Mouse (Mus musculus) left cerebral cortex, adult 2 months (tissue): ENCODE data around the gene B4galnt2. TPM values are rescaled to one million over a fixed set of nuclear protein-coding genes. Genes with fewer than 3 reads are reported as not detected.
A peak's percentile ranks its signal among the peaks of the same experiment; 100 is the strongest.
"Not testable (repeated sequence)": the region's sequence is repeated elsewhere in the genome, so short reads cannot be mapped to it uniquely, and the experiment has no call there.

ENCODE experiments used
- DNase-seq, 2 experiments: peaks; one replicate each; pipeline ENCODE4 v3.0.0; 2021 to 2022; ENCODE audit warnings: low spot score in 2 of 2, mixed read lengths in 1 of 2; ENCODE audit errors: extremely low spot score in 1 of 2
- H3K27ac ChIP-seq: fragments of 200-600 bp; 2 replicates; pipeline ENCODE4 v1.8.1; 2022
- H3K4me3 ChIP-seq: fragments of 200-600 bp; 2 replicates; pipeline ENCODE4 v1.8.1; 2022
- CTCF ChIP-seq: fragments of 200-600 bp; IDR thresholded peaks from 2 replicates; pipeline ENCODE4 v1.8.1; 2022; ENCODE audit warnings: antibody characterized with exemption, mild to moderate bottlenecking, moderate library complexity
- intact Hi-C: fragments of 180-260 bp; cut with DNase I; formaldehyde crosslinking; loops from one replicate; pipeline ENCODE4 v1.15.1; 2025
- total RNA-seq, 2 experiments: library from RNA; stranded (reverse); gene quantifications; 2 replicates each; pipeline ENCODE4 v1.2.3; 2021

The B4galnt2 gene
- total RNA-seq, 2 experiments from 2014 or later, result not detected

DNA sequence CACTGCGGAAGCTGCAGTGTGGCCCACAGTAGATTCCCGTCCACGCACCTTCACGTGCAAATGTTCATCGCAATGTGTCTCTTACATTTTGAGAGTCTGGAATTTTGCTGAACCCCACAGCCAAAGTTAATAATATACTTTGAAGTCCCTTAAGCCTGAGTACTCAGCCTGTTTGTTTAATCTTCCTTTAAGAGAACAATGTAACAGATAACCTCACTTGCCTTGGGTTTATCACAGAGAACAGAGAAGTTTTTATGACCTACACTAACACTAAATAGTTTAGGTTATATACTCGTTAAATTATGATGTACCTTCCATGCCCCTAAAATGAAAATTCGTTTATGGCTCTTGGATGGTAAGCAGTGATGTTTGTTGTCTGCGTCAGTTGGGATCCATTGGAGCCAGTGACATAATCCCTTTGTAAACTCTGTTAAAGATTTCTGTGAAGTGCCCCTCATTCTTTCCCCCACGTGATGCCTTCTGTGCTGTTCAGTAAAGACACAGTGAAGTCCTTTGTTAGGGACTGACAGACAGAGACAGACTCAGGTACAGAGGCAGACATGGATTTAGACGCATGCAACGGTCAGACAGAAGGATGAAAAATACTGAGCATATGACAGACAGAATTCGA, 7.4 kb upstream of the B4galnt2 start:
- intact Hi-C loops, result no loop called here
- no peak overlapping the region for H3K27ac ChIP-seq
- no peak for TF ChIP-seq CTCF

DNA sequence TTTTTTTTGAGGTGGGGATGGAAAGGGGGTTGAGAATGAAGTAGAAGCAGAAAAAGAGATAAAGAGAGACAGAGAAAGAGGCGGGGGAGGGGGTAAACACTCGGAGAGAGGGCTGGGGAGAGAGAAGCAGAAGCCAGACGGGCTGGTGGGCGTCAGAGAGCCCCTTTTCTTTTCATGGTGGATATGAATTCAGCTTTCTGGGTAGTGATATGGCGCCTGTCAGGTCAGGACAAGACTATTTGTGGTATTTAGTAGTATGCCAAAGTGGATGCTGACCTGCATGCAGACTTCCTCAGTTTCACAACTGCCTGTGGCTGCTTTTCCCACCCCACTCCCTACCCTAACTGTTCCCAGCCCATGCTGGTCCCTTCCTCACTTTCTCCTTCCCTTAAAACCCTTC, 1.7 kb upstream of the B4galnt2 start:
- intact Hi-C loops, result loop anchor here (5.0 kb wide), 1 partner anchor 86 kb away; no protein-coding TSS in a partner anchor
- H3K27ac ChIP-seq, result no peak overlapping the region
- no peak for TF ChIP-seq CTCF
- H3K4me3 ChIP-seq, result no peak overlapping the region
- DNase-seq, result no peak

More for the DNA sequence above, 7.4 kb upstream of the B4galnt2 start:
- no peak overlapping the region for H3K4me3 ChIP-seq
- no peak for DNase-seq

DNA sequence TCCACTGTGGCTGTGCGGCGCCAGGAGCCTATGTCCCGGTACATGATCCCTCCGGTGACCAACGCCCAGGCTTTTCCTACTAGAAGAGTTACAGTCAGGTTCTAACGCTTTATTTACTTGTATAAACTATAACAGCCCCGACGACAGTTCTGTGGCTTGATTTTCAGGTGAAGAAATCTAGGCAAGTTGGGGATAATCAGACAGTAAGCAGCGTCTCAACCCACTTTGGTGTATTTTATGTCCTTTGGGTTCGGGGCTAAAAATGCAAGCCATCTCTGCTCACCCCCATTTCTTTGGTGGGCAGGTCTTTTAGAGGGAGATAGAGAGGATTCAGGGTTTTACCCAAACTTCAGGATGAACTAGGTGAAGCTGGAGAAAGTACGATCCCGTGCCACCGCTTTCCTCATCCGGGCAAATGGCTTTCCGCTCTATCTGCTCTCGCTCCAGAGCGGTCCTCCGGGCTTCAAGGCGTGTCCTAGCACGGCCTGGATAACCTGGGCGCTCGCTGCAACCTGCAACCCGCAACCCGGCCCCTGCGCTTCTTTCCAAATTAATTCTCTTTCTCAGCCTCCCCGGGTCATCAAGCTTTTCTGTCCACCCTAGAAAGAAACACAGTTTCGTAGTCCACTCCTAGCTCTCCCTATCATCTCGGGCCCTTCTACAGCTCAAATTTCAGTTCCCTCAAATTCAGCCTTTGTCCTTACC, 467 bp upstream of the B4galnt2 start:
- no peak overlapping the region for H3K27ac ChIP-seq
- TF ChIP-seq CTCF, result no peak
- no peak overlapping the region for H3K4me3 ChIP-seq
- intact Hi-C loops, result loop anchor here (5.0 kb wide), 1 partner anchor 87 kb away; no protein-coding TSS in a partner anchor
- no peak for DNase-seq

DNA sequence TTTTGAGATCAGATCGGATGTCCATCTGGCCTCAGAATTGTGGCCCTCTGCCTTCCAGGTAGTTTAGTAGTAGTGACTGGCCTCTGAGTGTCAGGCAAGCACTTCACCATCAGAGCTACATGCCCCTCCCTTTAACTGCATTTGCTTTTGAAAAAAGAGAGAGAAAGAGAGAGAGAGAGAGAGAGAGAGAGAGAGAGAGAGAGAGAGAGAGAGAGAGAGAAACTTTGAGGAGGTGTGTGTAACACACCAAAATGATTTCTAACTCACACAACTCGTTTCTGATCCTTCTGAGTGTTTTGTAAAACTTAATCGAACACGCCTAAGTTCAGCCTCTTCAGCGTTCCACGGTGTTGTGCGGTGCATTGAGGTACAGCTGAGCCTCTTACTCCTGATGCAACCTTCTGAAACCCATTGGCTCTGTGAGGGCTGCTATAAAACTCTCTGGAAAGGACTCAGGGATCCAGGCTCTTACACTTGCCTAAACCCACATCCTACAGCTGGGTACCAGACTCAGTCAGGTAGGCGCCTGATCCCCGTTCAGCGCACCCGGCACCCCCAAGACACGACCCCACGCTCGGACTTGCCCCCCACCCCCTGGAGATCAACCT, 628 bp downstream of the B4galnt2 start:
- no peak for TF ChIP-seq CTCF
- Histone ChIP-seq H3K4me3 (no peak overlapping the region), H3K27ac (no peak overlapping the region)
- no peak for DNase-seq
- intact Hi-C loops, result no loop called here

DNA sequence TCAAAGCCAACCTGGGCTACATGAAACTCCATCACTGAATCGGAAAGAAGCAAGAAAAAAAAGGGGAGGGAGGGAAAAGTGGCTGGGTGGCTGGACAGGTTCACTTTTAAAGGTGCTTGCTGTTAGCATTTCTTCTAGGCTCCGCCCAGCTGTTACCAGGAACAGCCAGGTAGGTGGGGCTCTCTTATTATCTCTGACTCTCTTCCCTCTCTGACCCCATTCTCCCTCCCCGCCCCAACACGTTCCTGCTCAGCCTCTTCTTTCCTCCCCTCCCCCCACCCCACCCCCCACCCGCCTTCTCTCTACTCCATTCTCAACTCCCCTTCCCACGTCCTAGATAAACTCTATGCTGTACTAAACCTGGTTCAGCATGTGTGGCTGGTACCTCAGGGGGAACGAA, 3.1 kb downstream of the B4galnt2 start:
- DNase-seq, result no peak
- Histone ChIP-seq H3K4me3 (no peak overlapping the region), H3K27ac (no peak overlapping the region)
- intact Hi-C loops, result no loop called here
- TF ChIP-seq CTCF, result no peak

DNA sequence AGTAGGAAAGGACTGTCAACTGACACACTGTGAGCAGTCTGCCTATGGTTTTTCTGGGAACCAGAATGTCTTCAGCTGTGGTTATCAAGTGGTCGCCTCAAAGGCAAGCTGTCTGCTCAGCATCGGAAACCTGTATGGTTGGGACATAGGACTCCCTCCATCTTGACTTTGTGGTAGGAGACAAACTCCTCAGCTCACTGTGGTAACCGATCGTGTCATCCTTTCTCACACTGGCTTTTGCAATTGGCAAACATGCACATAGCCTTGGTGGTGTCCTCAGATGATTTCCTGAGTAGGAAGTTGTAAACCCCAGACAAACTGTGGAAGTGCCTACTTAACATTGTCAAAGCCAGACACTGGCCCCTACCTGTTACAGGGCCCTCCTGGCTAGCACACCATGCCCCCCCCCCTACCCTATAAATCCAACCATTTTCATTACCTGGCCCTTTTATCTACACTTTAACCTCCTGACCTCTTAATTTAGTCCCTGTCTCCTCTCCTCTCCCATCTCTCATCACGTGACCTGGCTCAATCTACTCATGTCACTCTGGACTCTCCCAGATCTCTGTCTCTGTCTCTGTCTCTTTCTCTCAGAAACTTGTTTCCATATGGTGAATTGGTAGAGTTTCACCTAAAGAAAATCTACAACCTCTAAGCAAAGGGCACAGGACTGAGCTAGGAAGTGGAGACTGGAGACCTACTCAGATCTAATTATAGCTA, 6.7 kb downstream of the B4galnt2 start:
- no peak for DNase-seq
- intact Hi-C loops, result no loop called here
- TF ChIP-seq CTCF, result no peak
- Histone ChIP-seq H3K4me3 (no peak overlapping the region), H3K27ac (no peak overlapping the region)

DNA sequence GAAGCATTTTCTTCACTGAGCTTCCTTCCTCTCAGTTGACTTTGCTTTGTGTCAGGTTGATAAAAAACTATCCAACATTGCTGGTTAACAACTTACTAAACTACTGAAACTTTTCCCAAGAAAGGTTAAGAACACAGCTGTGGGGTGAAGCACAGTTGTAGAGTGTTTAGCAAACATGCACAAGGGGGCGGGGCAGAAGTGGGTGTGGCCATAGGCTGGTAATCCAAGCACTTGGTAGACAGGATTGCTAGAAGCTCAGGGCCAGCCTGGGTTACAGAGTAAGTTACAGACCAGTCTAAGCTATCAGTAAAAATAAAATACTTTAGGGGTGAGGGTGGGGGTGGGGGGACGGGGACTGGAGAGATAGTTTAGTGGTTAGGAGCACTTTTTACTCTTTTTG, 10.4 kb downstream of the B4galnt2 start:
- no peak for TF ChIP-seq CTCF
- DNase-seq, result no peak
- Histone ChIP-seq H3K27ac (no peak overlapping the region), H3K4me3 (no peak overlapping the region)
- intact Hi-C loops, result no loop called here

DNA sequence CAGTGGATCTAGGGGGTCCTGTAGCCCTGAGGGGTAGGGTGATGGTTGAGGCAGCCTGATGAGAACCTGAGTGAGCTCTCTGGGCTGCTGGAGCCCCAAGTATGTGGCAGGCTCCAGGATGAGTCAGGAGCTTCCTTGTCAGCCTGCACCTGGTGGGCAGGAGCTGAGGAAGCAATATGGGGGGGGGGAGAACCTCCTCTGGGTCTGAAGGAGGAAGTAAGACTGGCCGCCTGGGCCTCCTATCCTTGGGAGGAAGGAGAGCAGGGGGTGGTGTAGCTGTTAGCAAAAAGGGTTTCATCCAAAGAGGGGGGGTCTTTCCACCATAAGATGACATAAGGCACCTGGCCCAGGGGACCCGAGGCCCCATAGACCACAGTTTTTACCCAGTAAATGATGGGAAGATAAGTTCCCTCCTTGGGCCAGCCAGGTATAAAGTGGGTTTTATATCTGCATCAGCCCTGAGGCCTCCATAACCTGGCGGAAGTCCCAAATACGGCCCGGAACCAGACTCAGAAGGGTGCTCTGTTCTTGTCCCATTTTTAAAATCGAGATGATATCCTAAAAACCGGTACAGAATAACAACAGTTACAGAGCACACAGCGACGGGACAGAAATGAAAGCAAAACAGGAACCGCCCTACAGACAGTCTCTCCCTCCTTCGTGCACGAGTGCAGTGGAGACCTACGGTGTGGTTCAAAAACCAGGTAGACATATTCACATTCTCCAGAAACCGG, 18.1 kb downstream of the B4galnt2 start:
- no peak for DNase-seq
- H3K27ac ChIP-seq, result no peak overlapping the region
- intact Hi-C loops, result no loop called here
- no peak for TF ChIP-seq CTCF
- H3K4me3 ChIP-seq, result no peak overlapping the region

DNA sequence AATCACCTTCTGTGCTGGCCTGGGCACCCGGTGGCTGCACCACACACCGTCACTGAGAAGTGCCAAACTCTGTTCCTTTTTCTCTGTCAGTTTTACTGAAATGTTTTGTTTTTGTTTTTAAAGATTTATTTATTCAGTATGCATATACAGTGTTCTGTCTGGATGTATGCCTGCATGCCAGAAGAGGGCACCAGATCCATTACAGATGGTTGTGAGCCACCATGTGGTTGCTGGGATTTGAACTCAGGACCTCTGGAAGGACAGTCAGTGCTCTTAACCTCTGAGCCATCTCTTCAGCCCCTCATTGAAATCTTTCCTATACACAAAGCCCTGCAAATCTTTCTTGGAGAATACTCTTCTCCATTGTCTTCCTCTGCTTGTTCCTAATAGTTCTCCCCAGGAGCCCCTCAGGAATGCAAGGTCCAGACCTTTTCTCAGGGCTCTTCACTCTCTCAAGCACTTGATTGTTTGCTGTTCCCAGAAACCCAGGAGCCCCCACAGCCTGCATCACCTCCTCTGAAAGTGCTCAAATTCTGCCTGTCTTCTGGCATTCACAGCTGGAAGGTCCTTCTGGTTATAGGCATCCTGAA, 24.1 kb downstream of the B4galnt2 start:
- intact Hi-C loops, result no loop called here
- H3K4me3 ChIP-seq, result no peak overlapping the region
- no peak for DNase-seq
- no peak overlapping the region for H3K27ac ChIP-seq
- TF ChIP-seq CTCF, result peak; percentile 15

DNA sequence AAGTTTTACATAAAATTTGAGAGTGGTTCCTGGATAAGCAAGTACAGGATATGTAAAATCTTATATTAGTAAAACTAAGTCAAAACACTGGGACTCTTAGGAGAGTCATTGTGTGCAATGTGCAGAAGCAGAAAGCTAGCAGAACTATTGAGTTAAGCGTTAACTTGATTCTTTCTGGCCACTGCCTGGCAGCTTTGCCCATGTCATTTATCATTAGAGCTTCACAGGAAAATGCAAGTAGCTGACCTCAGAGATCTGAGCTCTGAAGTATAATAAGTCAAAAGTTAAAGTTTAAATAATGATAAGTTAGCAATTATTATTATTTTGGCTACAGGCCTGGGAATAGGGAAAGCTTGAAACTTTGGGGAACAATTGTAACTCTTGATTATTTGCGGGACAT, 34.8 kb downstream of the B4galnt2 start:
- not testable (repeated sequence) for H3K27ac ChIP-seq, DNase-seq, H3K4me3 ChIP-seq
- intact Hi-C loops, result loop anchor here (5.0 to 10.0 kb wide), 3 partner anchors 97 to 255 kb away; partner anchors contain the start of genes Snf8 and Ttll6

DNA sequence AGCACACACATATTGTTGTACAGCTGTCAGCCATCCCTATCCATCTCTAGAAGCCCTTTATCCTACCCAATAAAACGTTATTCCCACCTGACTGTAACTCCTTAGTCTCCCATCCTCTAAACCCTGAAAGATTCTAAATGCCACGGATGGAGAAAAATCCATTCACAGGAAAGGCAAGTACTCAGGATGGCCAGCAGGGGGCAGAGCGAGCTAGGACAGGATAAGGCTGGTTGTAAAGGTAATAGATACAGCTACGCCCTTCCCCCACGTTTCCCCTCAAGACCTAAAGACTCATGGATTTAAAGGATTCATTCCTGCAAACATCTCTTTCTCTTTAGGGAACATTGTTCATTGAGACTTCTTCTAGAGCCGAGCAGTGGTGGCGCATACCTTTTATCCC, 38.4 kb downstream of the B4galnt2 start:
- Histone ChIP-seq H3K4me3 (no peak overlapping the region), H3K27ac (no peak overlapping the region)
- TF ChIP-seq CTCF, result peak; percentile 79
- peak; percentile 37 to 53 for DNase-seq
- intact Hi-C loops, result loop anchor here (5.0 to 10.0 kb wide), 3 partner anchors 101 to 259 kb away; partner anchors contain the start of genes Snf8 and Ttll6
